Mouse (Mus musculus) urinary bladder, postnatal 25 days (tissue): ENCODE measurements around the gene Tmem260.

Experiments
- DNase-seq: peaks from one replicate; pipeline ENCODE4 v3.0.0; 2022; ENCODE audit warnings: low spot score

Gene Tmem260

DNA sequence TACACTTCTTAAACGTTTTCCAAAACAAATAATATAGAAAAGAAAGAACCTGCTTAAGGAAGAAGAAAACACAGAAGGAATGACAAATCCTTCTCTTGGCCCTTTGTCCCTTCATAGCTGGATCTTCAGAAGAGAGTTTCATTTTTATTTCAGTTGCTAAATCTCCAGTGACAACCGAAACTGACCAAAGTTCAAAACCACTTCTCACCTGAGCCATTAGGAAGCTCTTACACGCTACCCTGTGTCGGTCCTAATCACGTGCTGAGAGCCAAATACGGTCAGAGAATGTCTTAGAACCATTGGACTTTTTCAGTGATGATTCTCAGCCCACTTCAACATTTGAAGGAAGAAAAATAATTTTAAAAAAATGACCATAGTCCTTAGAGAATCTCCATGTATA, 36.8 kb downstream of the Tmem260 start:
- no peak for DNase-seq

DNA sequence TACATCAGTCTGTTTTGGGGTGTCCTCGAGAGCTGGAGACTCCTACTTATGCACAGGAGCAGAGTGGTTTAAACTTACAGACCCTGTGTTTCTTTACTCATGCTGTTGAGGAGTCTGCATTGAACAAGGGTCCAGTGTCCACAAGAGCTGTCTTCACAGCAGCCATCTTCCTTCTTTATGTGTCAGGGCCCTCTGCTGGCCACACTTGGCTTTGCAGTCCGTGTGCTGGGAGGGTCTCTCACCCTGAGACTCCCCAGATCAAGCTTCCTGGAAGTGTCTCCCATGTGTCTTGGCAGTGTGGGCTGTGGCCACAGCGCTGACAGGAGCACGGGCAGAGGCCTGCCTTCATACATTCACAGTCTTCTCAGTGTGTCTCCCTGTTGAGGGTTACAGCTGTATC, 48.0 kb downstream of the Tmem260 start:
- DNase-seq: no peak

DNA sequence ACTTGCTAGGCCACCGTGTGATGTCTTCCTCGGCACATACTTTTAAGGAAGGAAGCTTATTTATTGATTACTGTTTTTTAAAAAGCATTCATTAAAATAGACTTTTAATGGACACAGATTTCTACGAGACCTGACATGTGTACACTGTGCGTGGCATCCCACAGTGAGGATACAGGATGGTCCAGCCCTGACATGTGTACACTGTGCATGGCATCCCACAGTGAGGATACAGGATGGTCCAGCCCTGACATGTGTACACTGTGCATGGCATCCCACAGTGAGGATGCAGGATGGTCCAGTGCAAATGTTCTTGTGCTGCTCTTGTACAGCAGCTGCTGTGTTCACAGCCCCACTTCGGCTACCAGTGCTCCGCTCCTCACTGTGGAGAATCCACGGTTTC, 56.6 kb downstream of the Tmem260 start:
- no peak for DNase-seq

DNA sequence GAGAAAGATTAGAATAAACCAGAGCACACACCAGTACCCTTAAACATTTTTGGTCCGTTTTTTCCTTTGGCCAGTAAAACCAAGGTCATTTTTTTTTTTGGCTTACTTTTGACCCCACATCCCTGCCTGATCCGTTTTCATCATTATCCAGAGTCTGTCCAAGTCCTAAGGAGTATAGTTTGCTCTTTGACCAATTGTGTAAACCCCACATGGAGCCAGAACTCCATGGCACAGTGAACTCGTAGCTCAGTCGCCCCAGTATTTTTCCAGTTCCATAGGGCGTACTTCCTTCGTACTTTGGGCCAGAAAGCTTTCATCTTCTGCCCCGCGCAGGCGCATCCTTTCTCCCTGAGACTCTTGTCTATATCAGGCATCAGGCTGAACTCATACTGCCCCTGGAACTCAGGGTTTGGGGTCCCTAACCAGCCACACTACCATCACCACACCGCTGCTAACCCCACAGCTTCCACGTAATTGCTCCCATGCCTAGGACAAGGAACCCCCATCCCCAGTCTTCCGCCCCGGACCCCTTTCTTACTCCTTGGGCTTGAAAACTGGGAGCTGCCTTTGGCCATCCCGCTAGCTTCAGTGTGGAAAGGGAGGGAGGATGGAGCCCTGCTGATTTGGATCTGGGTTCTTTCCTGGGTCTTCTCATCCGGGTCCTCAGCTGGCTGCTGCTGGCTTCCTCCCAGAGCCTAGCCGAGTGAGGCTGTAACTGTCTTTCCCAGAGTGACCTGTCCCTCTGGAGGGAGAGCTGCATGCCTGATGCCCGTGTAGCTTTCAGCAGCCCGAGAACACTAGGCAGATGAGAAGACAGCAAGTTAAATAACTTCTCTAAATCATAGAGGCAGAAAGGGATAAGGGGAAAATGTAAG, 58.0 kb downstream of the Tmem260 start:
- DNase-seq: no peak

DNA sequence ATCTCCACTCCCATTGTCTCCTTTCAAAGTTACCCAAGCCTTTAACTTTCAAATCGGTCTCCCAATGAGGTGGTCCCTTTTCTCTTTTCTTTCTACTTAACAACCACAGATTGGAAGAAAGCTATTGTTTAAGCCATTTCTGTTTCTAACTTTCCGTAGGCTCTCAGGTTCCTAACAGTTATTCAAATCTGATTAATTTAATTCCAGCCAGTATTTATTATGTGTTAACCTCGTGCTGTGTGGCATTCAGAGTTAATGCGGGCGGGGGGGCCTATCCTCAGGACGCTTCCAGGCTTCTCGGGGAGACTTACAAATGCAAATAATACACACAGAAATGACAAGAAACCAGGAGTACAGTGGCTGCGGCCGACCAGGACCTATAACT, 58.6 kb downstream of the Tmem260 start:
- DNase-seq: no peak

DNA sequence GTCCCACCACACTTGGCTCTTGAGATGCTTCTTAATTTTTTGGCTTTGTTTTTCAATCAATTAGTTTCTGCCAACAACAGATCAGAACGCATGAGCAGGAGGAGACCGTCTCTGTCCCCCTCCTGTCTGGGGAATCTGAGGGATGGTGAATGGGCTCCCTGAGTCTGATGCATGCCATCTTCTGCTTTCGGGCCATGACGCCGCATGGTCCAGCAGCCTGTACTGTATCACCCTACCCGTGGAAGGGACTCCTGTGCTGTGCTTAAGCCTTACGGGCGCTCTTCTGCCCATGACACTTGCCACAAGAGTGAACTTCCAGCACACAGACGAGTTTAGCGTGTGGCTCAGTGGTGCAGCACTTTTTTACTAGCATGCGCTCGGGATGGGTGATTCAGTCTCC, 59.7 kb downstream of the Tmem260 start:
- no peak for DNase-seq

DNA sequence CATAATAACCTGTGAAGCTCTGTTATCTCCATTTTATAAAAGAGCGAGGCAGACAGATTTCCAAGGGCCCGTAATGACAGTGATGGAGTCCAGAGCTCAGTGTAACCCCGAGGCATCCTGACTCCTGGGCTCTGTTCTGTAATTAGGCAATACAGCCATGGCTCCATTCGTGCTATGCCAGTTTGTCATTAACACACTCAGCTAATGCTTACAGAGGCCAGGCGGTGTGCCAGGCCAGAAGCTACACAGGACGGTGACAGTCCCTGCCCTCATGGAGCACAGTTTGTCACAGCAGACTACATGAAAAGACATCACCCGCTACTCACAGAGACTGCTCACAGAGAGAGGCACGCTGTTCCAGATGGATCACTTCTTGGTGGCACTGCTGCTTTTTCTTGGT, 61.5 kb downstream of the Tmem260 start:
- DNase-seq: no peak

DNA sequence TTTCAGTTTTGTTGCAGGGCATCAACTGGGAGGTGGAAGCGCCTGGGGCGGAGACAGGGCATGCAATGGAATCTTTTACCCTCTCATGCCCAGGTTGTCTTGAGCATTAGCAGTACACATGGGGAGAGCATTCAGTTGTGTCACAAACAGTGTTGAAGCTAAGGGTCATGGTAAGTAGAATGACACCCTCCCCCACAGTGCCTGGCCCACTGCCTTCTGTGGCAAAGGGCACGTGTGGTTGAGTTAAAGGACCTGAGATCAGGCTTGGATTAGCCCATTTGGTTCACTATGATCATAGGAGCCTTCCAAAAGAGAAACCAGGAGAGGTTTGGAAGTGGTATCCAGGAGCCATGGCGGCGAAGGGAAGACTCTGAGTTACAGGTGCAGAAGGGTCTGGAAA, 63.2 kb downstream of the Tmem260 start:
- no peak for DNase-seq

DNA sequence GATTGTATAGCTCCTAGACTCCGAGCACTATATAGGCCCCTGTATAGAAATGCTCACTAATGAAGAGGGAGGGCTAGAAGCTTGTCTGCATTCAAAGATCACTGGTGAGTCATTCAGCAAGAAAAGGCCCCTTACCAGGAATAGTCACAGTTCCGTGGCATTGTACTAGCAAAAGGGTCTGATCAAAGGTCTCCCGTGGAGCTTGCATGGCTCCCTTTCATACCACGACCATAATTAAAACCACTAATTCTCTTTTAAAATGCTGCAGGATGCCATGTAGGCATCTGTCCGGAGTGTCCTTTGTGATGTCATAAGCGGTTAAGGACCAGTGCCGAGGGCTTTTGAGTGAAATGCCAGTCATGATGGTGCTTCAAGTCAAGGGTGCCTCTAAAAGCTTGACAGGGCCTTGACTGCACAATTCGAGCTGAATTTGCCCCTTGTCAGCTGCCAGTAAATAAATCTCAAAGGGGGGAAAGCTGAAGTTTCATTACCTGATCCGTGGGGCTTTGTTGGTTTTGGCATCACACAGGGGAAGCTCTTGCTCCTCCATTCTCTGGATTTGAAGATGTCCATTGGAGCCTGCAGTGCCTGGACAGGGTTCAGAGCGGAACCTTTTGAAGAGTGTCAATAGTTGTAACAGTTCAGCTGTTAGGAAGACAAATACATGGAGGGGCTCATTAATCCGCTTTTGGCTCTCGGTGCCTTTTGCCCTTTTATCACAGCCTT, 67.3 kb downstream of the Tmem260 start:
- DNase-seq: no peak

DNA sequence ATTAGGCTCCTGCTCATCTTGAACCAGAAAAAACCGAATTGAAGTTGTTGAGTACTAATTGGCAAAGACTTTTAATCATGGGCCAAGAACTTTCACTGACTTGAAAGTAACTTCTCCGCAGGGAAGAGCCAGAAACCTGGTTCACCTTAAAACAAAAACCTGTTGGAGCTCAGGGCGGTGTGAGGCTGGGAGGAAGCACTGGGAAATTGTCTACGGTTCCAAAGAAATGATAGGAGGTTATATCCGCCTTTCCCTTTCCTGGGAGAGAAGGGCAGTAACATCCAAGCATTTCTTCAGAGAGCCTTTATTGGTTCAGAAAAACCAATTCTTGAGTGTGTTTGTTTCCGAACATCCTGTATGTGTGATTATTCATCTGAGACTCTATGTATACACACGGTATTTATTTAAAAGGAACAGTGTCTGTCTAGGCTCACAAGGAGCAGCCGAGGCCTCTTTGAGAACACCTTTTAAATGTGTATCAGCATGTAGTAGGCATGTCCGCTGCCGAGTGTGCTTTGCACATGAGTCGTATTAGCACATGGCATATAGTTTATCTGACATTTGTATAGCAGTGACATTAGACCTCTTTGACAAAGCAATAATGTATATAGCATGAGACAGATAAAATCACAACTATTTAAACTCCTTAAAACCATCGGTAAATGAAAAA, 68.0 kb downstream of the Tmem260 start:
- no peak for DNase-seq

DNA sequence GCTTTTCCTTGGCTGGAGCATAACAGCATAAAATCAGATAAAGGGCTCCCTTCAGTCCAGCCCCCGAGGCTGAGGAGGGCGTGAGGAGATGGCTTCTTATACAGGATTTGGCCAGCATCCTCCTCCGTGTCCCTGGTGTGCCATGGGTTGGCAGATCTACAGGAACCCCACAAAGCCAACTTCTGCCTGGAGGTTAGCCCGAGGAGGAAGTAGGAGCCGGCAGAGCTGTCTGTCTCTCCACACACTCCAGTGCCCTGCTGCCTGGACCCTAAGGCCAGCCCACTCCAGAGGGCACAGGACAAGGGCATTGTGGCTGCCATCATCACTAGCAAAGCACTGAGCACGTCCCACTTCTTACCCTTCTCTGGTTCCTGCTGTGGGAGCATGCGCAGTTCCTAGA, 68.7 kb downstream of the Tmem260 start:
- no peak for DNase-seq

DNA sequence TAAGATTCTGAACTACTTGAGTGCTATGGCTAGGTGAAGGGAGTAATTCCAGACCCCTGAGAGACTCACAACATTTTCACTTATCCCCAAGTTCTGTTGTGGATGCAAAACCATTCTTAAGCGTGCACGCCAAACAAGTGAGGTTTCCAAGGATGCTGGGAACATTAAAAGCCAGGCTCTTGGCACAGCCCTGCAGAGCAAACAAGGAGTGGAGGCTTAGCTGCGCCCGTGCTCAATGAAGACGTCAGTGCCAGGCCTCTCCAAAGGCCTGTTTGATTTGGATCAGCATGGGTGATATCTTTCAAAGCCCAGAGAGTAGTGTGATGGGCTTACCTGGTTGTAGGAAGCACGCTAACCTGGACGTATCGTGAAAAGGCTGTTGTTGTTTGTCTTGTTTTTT, 69.6 kb downstream of the Tmem260 start:
- DNase-seq: no peak

DNA sequence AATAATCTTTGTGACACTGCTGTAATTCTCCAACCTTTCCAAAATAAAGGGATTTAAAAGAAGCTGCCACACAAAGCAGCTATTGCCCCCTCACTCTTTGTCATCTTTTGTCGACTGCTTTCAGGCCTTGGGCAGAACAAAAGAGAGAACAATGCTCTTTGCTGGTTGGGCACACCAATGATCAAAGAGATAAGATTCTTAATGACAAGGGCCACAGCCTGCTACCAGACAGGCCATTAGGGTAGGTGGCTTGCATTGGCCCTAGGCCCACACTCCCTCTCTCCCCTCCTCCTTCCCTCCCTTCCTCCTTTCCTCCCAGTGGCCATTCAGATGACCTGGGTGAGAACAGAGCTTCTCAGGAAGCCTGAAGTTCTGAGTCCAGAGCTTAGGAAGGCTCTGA, 77.4 kb downstream of the Tmem260 start:
- no peak for DNase-seq

DNA sequence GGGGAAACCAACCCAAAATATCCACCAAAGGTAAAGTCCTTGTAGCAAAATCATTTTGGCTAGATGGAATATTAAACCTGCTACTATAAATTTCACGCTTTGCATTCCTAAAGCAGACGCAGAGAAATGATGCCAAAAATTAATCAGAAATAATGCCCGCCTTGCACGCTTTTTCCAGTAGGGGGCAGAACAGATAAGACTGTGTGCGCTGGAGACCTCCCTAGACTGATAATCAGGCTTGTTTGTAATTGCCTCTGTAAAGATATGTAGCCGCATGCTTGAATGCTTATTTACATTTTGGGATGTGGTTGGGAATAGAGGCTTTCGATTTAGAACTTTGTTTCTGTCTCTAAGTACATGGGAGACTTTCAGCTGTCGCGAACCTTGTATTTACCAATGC, 78.2 kb downstream of the Tmem260 start:
- no peak for DNase-seq

DNA sequence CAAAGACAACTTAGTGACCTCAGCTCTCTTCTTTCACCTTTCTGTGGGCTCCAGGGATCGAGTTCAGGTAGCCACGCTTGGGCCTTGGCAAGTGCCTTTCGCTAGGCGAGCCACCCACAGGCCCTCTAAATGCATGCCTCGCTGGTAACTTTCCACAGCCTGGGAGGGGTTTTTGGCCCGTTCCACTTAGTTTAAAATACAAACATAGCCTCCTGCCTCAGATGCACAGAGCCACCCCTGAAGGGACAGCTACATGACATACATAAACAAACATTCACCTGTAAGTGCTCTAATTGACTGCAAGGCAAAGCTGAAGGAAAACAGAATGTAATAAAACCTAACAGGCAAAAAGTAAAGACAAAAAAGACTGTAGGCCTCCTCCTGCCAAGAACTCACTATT, 79.1 kb downstream of the Tmem260 start:
- DNase-seq: no peak

DNA sequence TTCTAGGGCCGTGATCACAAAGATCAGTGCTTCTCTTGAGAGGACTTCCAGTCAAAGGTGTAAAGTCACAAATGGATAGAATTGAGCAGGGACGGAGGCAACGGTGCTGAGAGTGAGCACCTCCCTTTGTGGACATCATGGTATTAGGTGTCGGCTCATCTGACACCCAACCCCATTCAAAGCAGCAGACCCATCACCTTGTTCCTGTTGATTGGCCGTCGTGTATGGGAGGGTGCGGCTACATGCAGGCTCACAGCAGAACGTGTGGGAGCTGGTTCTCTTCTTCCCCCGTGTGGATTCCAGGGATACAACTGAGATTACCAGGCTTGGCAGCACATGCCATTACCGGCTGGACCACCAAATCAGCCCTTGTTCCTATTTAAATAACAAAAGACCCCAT, 84.7 kb downstream of the Tmem260 start:
- DNase-seq: no peak

DNA sequence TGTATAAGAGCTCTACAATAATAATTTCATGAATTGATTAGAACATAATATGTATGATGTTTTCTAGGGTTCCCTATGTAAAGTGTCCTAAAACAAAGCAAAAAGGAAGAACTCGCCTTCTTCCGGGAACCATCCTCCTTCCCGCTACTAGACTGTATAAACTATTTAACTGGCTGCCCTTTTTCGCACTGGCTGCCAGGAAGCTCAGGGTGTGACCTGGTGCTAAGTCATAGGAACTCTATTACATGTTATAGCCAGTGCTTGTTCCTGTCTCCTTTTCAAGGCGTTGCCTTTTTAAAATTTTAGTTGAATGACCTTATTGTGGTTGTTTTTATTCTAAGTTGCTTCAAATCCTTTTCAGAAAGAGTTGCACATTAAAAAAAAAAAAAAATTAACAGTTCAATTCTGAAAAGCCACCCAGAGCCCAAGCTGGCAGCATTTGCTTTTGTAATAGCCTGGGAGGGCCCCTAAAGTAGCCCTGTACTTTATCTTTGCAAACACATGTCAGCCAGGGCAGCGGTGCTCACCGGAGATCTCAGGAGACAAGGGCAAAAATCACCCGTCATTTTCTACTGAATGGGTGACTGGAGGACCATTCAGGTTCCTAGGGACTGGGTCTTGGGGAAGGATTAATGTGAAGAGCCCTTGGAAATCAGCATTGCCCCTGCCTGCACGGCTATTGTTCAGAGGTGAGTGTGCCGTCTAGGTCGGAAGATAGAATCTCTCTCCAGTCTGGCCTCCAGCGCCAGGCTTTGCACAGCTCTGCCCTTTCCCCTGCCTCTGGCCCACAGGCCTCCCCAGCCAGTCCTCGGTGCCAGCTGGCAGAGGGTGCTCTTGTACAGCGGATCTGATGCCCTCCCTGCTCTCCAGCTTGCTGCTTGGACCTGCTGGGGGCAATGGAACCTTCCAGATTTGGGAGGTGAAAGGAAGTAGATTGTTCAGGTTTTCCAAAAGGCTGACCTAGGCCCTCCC, 92.2 kb downstream of the Tmem260 start:
- DNase-seq: no peak

DNA sequence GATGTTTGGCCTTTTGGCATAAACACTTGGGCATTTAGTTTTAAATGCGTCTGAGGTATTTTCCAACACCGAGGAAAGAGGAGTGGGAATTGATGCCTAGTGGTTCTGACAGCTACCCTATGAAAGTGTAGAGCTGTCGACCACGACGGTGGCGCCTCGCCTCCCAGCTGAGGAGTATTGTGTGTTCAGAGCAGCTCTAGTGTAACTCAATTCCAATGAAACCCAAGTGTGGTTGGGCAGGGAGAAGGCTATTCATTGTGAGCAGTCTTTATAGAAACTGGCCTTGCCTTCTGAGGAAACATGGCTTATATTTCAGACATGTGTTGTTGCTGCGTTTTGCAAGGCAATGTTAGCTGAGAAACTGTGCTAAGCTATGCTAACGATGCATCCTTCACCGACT, 99.2 kb downstream of the Tmem260 start:
- DNase-seq: no peak

DNA sequence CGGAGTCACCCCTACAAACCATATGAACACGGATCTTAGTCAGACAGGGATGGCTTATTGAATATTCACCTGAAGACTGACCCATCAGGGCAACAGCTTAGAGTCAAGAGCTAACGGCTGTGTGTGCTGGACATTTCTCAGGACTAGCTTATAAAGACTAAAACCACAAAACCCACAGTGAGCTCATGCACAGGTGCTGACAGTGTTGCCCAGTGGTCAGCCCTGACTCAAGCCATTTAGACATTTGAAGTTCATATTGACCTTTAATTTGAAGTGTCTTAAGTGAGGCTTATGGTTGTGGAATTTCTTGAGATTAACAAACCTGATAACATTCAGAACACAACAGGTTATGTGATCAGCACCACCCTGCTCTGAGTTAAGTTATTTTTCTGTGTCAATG, 100.1 kb downstream of the Tmem260 start:
- no peak for DNase-seq

DNA sequence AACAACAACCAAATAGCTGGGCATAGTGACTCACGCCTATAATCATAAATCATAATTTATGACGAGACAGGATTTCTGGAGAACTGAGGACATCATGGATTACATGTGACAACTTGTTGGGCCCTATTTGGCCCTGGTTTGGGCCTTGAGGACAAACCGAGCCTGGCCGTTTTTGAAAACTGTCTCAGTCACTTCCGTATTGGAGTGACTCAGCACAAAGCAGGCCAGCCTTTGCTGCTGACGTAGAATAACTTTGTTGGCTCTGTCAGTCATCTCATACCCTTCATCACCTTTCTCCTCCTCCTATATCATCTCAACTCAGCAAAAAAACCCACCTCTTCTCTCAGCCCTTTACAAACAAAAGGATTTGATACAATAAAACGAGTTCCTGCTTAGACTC, 103.8 kb downstream of the Tmem260 start:
- DNase-seq: no peak

DNA sequence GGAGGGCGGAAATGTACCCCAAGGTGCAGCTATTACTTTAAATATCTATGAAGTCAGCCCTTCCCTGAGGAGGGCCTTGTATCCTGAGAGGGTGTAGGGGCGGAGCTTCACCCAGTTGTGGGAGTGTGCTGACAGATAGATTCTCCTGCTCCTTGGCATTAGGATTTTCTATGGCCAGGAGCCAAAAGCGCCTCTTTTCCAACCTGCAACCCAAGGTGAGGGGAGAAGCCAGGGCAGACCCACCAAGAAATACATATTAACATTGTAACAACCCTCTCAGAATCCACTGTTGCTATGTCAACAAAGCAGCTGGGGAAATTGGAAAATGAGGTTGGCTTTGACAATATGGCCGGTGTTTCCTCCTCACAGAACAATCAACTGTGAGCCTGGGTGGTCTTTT, 107.3 kb downstream of the Tmem260 start:
- no peak for DNase-seq

DNA sequence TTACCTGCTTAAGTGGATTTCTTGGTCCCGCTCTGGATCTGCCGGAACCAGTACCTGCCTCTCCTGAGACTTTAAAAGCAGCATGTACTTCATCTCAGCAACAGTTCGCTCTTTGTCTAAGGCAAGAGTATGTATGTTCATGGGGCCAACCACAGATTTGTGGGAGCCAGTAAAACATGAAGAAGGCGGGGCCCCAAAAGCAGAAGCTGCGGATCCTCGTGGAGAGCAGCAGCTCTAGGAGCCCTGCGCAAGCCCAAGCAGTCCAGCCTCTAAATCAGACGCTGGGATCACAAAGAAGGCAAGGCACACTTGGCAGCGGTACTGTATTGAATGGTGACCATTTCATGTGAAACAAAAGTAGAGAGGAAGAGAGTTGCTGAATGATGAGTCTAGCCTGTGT, 107.8 kb downstream of the Tmem260 start:
- no peak for DNase-seq
